In the genomic region with DNA sequence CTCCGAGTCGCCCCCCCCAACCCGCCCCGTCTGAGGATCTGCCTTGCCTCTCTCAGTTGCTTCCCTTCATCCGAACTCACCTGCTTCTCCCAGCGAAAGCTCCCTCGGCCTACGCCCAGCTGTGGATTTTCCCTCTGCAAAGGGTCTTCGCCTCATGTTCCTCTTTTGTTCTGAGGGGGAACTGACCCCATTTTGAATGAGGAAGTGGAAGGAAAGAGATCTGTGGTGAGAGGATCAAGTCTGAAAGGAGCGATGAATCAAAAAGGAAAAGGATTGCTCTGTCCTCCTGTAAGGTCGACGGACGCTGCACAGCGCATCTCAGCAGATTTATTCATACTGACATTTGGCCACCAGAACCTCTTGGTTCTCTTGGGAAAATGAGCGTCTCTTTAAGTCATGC, we compare ENCODE assay signal across 28 mouse cellular contexts. TPM values are rescaled to one million over a fixed set of nuclear protein-coding genes. Genes with fewer than 3 reads are reported as not detected.
DNase-seq lines count a peak whose midpoint lies in the region; ATAC-seq and TF ChIP-seq lines count a peak whose summit lies in the region.
"Had no signal": no experiment of that assay in that cellular context is flagged by ENCODE, and none has a peak within 500 bp of the region (broad histone marks: within the 10 kb centered on the region; RNA-seq: fewer than 3 reads in every experiment).

No protein-coding gene starts in this region.

- no peak for TF ChIP-seq RAD21 in CH12.LX (IDR thresholded peaks at IDR 0.05; ENCODE audit: low read depth, low read length)

- peak; percentile 73 for ATAC-seq in granulocyte monocyte progenitor cell, adult 5-6 weeks (replicated peaks; ENCODE audit: poor library complexity, severe bottlenecking)
- peak; percentile 68 for ATAC-seq in megakaryocyte progenitor cell, adult 5-6 weeks (replicated peaks; ENCODE audit: poor library complexity)
- ATAC-seq: activated CD4-positive, CD25-positive, alpha-beta regulatory T cell, adult 4 months; forebrain, embryonic 13.5 days; forebrain, embryonic 16.5 days; hindbrain, postnatal 0 days; inflammation-experienced regulatory T-cells, adult 6 months; intestine, embryonic 16.5 days had no signal

- dilution Hi-C loops in CH12.LX (cut with MboI; ENCODE audit: extremely low pct_ligation_motif_present, extremely low pct_unique_long_range_greater_than_20kb, low sequenced_read_pairs): no loop called here

- peak overlapping the region; percentile 26; the same call in 1 of the 2 replicates for H3K4me2 ChIP-seq in CH12.LX (ENCODE audit: insufficient read depth, low read depth, poor library complexity, severe bottlenecking)
- H3K4me2 ChIP-seq: forebrain, embryonic 13.5 days; heart, embryonic 11.5 days; hindbrain, embryonic 14.5 days had no signal

- no peaks in the 10 kb centered on the region for H3K79me2 ChIP-seq in CH12.LX (replicated peaks; ENCODE audit: control insufficient read depth, extremely low read depth, insufficient read depth, poor library complexity, severe bottlenecking)

- no peaks in the 10 kb centered on the region for H3K36me3 ChIP-seq in CH12.LX (replicated peaks in 1 of 2; ENCODE audit: control insufficient read depth in 1 of 2, insufficient read depth in 1 of 2, low read length in 1 of 2)
- H3K36me3 ChIP-seq: forebrain, embryonic 10.5 days; G1E had no signal

- peak; percentile 33 for DNase-seq in A20 (ENCODE audit: low read depth, low spot score)
- no peak for DNase-seq in CH12.LX (ENCODE audit: extremely low read depth)
- no peak for DNase-seq in MN1 (ENCODE audit: low spot score)
- DNase-seq in testis, postnatal 10 days (ENCODE audit: low spot score): no peak
- DNase-seq: adrenal gland, postnatal 10 days; cerebellum, adult 11 months; cerebellum, postnatal 36 days; gastrocnemius, postnatal 10 days; gastrocnemius, postnatal 36 days; heart, adult 11 months; heart, postnatal 36 days; kidney, adult 18-20 months had no signal

- H3K9ac ChIP-seq in CH12.LX (ENCODE audit: insufficient read depth, low read depth): no peak overlapping the region
- H3K9ac ChIP-seq: forebrain, embryonic 13.5 days; hindbrain, embryonic 14.5 days had no signal

- no peak for TF ChIP-seq EP300 in CH12.LX (IDR thresholded peaks at IDR 0.05; ENCODE audit: low read length)

- no peak overlapping the region for H3K27ac ChIP-seq in CH12.LX (ENCODE audit: insufficient read depth, low read depth)
- H3K27ac ChIP-seq: forebrain, embryonic 10.5 days; forebrain, embryonic 13.5 days; hindbrain, embryonic 14.5 days; hindbrain, postnatal 0 days had no signal

- peaks cover 55% of the 10 kb centered on the region for H3K27me3 ChIP-seq in CH12.LX (replicated peaks)
- H3K27me3 ChIP-seq: forebrain, embryonic 13.5 days had no signal

- TF ChIP-seq POLR2A in CH12.LX (IDR thresholded peaks at IDR 0.05; ENCODE audit: low read depth, low read length): no peak

- H3K4me1 ChIP-seq in CH12.LX (ENCODE audit: control insufficient read depth in 1 of 2, insufficient read depth in 2 of 2): peaks cover 0 to 10% of the 10 kb centered on the region in 2 experiments; a peak in 3 of 4 replicates

- no peaks in the 10 kb centered on the region for H3K9me3 ChIP-seq in CH12.LX (replicated peaks; ENCODE audit: low read length)
- H3K9me3 ChIP-seq: forebrain, embryonic 10.5 days; forebrain, embryonic 13.5 days; G1E had no signal

- no peak for TF ChIP-seq CTCF in CH12.LX (conservative IDR thresholded peaks at IDR 0.05 in 1 of 2, IDR thresholded peaks at IDR 0.05 in 1 of 2; ENCODE audit: low read depth in 2 of 2, low read length in 2 of 2)

- no peak overlapping the region for H3K4me3 ChIP-seq in CH12.LX (replicated peaks in 1 of 3; ENCODE audit: low read depth in 2 of 3, low read length in 2 of 3, poor library complexity in 1 of 3)
- H3K4me3 ChIP-seq: forebrain, embryonic 10.5 days; forebrain, embryonic 13.5 days had no signal

- in situ Hi-C loops in CH12.LX (cut with MboI; ENCODE audit: low pct_ligation_motif_present, low pct_unique_long_range_greater_than_20kb, low sequenced_read_pairs): no loop called here

TF ChIP-seq in CH12.LX, 34 proteins besides CTCF, POLR2A, EP300 and RAD21:
- TF ChIP-seq USF2 (conservative IDR thresholded peaks at IDR 0.05; ENCODE audit: low read depth, low read length) (no peak), BHLHE40 (IDR thresholded peaks at IDR 0.05; ENCODE audit: low read depth, low read length) (no peak), MXI1 (IDR thresholded peaks at IDR 0.05; ENCODE audit: low read depth, low read length) (no peak), ETS1 (conservative IDR thresholded peaks at IDR 0.05; ENCODE audit: low read depth, low read length) (no peak), MAX (IDR thresholded peaks at IDR 0.05; ENCODE audit: low read length) (no peak), HCFC1 (IDR thresholded peaks at IDR 0.05; ENCODE audit: low read depth, low read length) (no peak), KAT2A (IDR thresholded peaks at IDR 0.05; ENCODE audit: insufficient replicate concordance, low read length) (no peak), ZKSCAN1 (IDR thresholded peaks at IDR 0.05; ENCODE audit: borderline replicate concordance, low read depth, low read length) (no peak), MAFK (IDR thresholded peaks at IDR 0.05; ENCODE audit: insufficient replicate concordance, low read length) (no peak), NELFE (IDR thresholded peaks at IDR 0.05; ENCODE audit: low read depth, low read length) (no peak), UBTF (IDR thresholded peaks at IDR 0.05; ENCODE audit: low read depth, low read length) (no peak), USF1 (IDR thresholded peaks at IDR 0.05; ENCODE audit: low read depth, low read length) (no peak), TCF12 (IDR thresholded peaks at IDR 0.05; ENCODE audit: low read depth, low read length) (no peak), ELF1 (IDR thresholded peaks at IDR 0.05; ENCODE audit: low read depth, low read length) (no peak)

RNA-seq across cellular contexts. Expression of gene Kcnj10, which starts 5.2 kb away (rescaled TPM):
- total RNA-seq in CH12.LX (2012; rRNA removed) (0.08 and 0.13 TPM in 2 replicates), CH12.LX (2014; rRNA removed) (not detected in 2 replicates)
- 0.06 TPM in 1 of 2 replicates, not detected in the other for polyA plus RNA-seq in CH12.LX (2012; ENCODE audit: insufficient read length, low read depth)
- total RNA-seq in granulocyte monocyte progenitor cell, adult 5-6 weeks (2014; fragmentation: Nextera tagmentation): 0.32 TPM in 1 of 2 replicates, not detected in the other
- total RNA-seq in granulocyte monocyte progenitor cell, adult 5-6 weeks (2017): 0.46 TPM in 1 of 2 replicates, not detected in the other
- total RNA-seq in megakaryocyte progenitor cell, adult 5-6 weeks (2015): 0.20 and 0.24 TPM in 2 replicates
- 0.04 and 0.14 TPM in 2 replicates for total RNA-seq in megakaryocyte progenitor cell, adult 5-6 weeks (2017)
- total RNA-seq: gastrocnemius, postnatal 36 days had no signal
- polyA plus RNA-seq: G1E; heart, embryonic 14.5 days; heart, postnatal 0 days had no signal

RNA-seq across cellular contexts. Expression of gene Kcnj9, which starts 6.7 kb away (rescaled TPM):
- total RNA-seq in CH12.LX (2012; rRNA removed) (0.04 TPM in 1 of 2 replicates, not detected in the other), CH12.LX (2014; rRNA removed) (not detected in 2 replicates)
- 0.07 and 0.10 TPM in 2 replicates for polyA plus RNA-seq in CH12.LX (2012; ENCODE audit: insufficient read length, low read depth)
- total RNA-seq in granulocyte monocyte progenitor cell, adult 5-6 weeks (2014; fragmentation: Nextera tagmentation): not detected in 2 replicates
- not detected in 2 replicates for total RNA-seq in granulocyte monocyte progenitor cell, adult 5-6 weeks (2017)
- not detected in 2 replicates for total RNA-seq in megakaryocyte progenitor cell, adult 5-6 weeks (2015)
- total RNA-seq in megakaryocyte progenitor cell, adult 5-6 weeks (2017): not detected in 2 replicates
- total RNA-seq: G1E; gastrocnemius, adult 18-20 months; gastrocnemius, postnatal 36 days; heart, adult 8-10 months; heart, postnatal 36 days had no signal
- polyA plus RNA-seq: G1E; heart, embryonic 14.5 days; heart, postnatal 0 days; inflammation-experienced regulatory T-cells, adult 6 months; intestine, embryonic 16.5 days had no signal

RNA-seq across cellular contexts. Expression of gene Atp1a2, which starts 37.9 kb away (rescaled TPM):
- total RNA-seq in CH12.LX (2012; rRNA removed) (0.13 and 0.21 TPM in 2 replicates), CH12.LX (2014; rRNA removed) (0.03 and 0.07 TPM in 2 replicates)
- 0.23 and 0.33 TPM in 2 replicates for polyA plus RNA-seq in CH12.LX (2012; ENCODE audit: insufficient read length, low read depth)
- total RNA-seq in granulocyte monocyte progenitor cell, adult 5-6 weeks (2014; fragmentation: Nextera tagmentation): not detected in 2 replicates
- total RNA-seq in granulocyte monocyte progenitor cell, adult 5-6 weeks (2017): not detected in 2 replicates
- total RNA-seq in megakaryocyte progenitor cell, adult 5-6 weeks (2015): not detected in 2 replicates
- total RNA-seq in megakaryocyte progenitor cell, adult 5-6 weeks (2017): not detected in 2 replicates
- polyA plus RNA-seq: G1E had no signal

RNA-seq across cellular contexts. Expression of gene Pigm, which starts 40.5 kb away (rescaled TPM):
- total RNA-seq in CH12.LX (2012; rRNA removed): 8.6 and 9.5 TPM in 2 replicates
- 13.8 and 14.3 TPM in 2 replicates for total RNA-seq in CH12.LX (2014; rRNA removed)
- polyA plus RNA-seq in CH12.LX (2012; ENCODE audit: insufficient read length, low read depth): 8.7 and 10.7 TPM in 2 replicates
- 10.2 and 16.0 TPM in 2 replicates for total RNA-seq in granulocyte monocyte progenitor cell, adult 5-6 weeks (2014; fragmentation: Nextera tagmentation)
- 13.8 and 16.2 TPM in 2 replicates for total RNA-seq in granulocyte monocyte progenitor cell, adult 5-6 weeks (2017)
- 14.7 and 16.2 TPM in 2 replicates for total RNA-seq in megakaryocyte progenitor cell, adult 5-6 weeks (2015)
- total RNA-seq in megakaryocyte progenitor cell, adult 5-6 weeks (2017): 15.3 and 15.7 TPM in 2 replicates
